Mouse (Mus musculus) frontal cortex, postnatal 25 days (tissue): Measurements from ENCODE around the gene Efemp2.
"Not testable (repeated sequence)": the region's sequence is repeated elsewhere in the genome, so short reads cannot be mapped to it uniquely, and the experiment has no call there.

Experiments
- DNase-seq, 2 experiments: peaks; one replicate each; pipeline ENCODE4 v3.0.0; 2022; ENCODE audit warnings: low spot score in 2 of 2

Efemp2 gene

GRCm38 (mm10) chr19:5477004-5477667 lies 3.4 kb downstream of the Efemp2 start:
- no peak for DNase-seq

- no peak for DNase-seq
Observed at GRCm38 (mm10) chr19:5477668-5478300, 4.0 kb downstream of the Efemp2 start.

GRCm38 (mm10) chr19:5480016-5480415 lies 6.3 kb downstream of the Efemp2 start:
- DNase-seq, result no peak

GRCm38 (mm10) chr19:5481398-5481797 lies 7.6 kb downstream of the Efemp2 start:
- no peak for DNase-seq

GRCm38 (mm10) chr19:5483386-5484359 lies 9.9 kb downstream of the Efemp2 start:
- DNase-seq, result no peak

GRCm38 (mm10) chr19:5484496-5484895 lies 10.7 kb downstream of the Efemp2 start:
- no peak for DNase-seq

GRCm38 (mm10) chr19:5485371-5485770 lies 11.6 kb downstream of the Efemp2 start:
- no peak for DNase-seq

- no peak for DNase-seq
Observed at GRCm38 (mm10) chr19:5485821-5486220, 12.1 kb downstream of the Efemp2 start.

- DNase-seq, result no peak
Observed at GRCm38 (mm10) chr19:5486286-5486685, 12.5 kb downstream of the Efemp2 start.

- DNase-seq, result no peak
Observed at GRCm38 (mm10) chr19:5486771-5487170, 13.0 kb downstream of the Efemp2 start.

GRCm38 (mm10) chr19:5487768-5488550 lies 14.2 kb downstream of the Efemp2 start, which contains the start of gene Mus81:
Gene Mus81 (minus strand): TSS chr19:5488402.
- DNase-seq, result peak; percentile 92 to 94

GRCm38 (mm10) chr19:5488878-5489571 lies 15.3 kb downstream of the Efemp2 start:
- DNase-seq, result peak; percentile 97

GRCm38 (mm10) chr19:5489721-5490120 lies 16.0 kb downstream of the Efemp2 start:
- DNase-seq, result not testable (repeated sequence)

GRCm38 (mm10) chr19:5490313-5490897 lies 16.7 kb downstream of the Efemp2 start, which contains the start of gene Cfl1:
Gene Cfl1 (plus strand): TSS chr19:5490455.
- DNase-seq, result peak; percentile 88 to 93

GRCm38 (mm10) chr19:5490898-5491708 lies 17.3 kb downstream of the Efemp2 start:
- peak; percentile 54 to 64 for DNase-seq

- DNase-seq, result no peak
Observed at GRCm38 (mm10) chr19:5492641-5493040, 18.9 kb downstream of the Efemp2 start.

- DNase-seq, result not testable (repeated sequence)
Observed at GRCm38 (mm10) chr19:5493301-5493721, 19.6 kb downstream of the Efemp2 start.

- no peak for DNase-seq
Observed at GRCm38 (mm10) chr19:5494314-5494713, 20.6 kb downstream of the Efemp2 start.

- no peak for DNase-seq
Observed at GRCm38 (mm10) chr19:5495353-5496051, 21.7 kb downstream of the Efemp2 start.
